Mouse (Mus musculus) bone marrow macrophage, adult 2 months (primary cell): Measurements from ENCODE around the gene Gm20547. TPM values are rescaled to one million over a fixed set of nuclear protein-coding genes. Genes with fewer than 3 reads are reported as not detected.

Source experiments
- H3K27ac ChIP-seq: 2 replicates; pipeline ENCODE4 v1.5.1; 2012; ENCODE audit warnings: low read depth, low read length; ENCODE audit not compliant: insufficient read depth
- H3K4me1 ChIP-seq: 2 replicates; pipeline ENCODE4 v1.6.1; 2012; ENCODE audit warnings: low read length; ENCODE audit not compliant: control insufficient read depth, insufficient read depth
- H3K4me3 ChIP-seq: 2 replicates; pipeline ENCODE4 v1.5.1; 2012; ENCODE audit warnings: mild to moderate bottlenecking, low read length, moderate library complexity; ENCODE audit not compliant: insufficient read depth
- CTCF ChIP-seq: IDR thresholded peaks from 2 replicates; pipeline ENCODE4 v1.5.1; 2012; ENCODE audit warnings: low read depth, mild to moderate bottlenecking, low read length, moderate library complexity
- POLR2A ChIP-seq: IDR thresholded peaks from 2 replicates; pipeline ENCODE4 v1.6.1; 2012; ENCODE audit warnings: mild to moderate bottlenecking, low read depth, low read length, borderline replicate concordance
- polyA plus RNA-seq: library from polyadenylated mRNA; stranded (reverse); fragments of >200 nt; gene quantifications from 2 replicates; pipeline ENCODE4 v1.2.4, GENCODE M21; 2012; ENCODE audit not compliant: missing spikeins, insufficient read depth, insufficient read length

Gene Gm20547
- polyA plus RNA-seq, 1 experiment, result 0.27 TPM

- peak; percentile 70 for TF ChIP-seq CTCF
- no peak for TF ChIP-seq POLR2A
- H3K4me1 ChIP-seq, result peaks cover 17% of the 10 kb centered on the region
- H3K4me3 ChIP-seq, result no peak overlapping the region
- H3K27ac ChIP-seq, result no peak overlapping the region
Observed at GRCm38 (mm10) chr17:34855825-34856224, 26.0 kb downstream of the Gm20547 start.

DNA sequence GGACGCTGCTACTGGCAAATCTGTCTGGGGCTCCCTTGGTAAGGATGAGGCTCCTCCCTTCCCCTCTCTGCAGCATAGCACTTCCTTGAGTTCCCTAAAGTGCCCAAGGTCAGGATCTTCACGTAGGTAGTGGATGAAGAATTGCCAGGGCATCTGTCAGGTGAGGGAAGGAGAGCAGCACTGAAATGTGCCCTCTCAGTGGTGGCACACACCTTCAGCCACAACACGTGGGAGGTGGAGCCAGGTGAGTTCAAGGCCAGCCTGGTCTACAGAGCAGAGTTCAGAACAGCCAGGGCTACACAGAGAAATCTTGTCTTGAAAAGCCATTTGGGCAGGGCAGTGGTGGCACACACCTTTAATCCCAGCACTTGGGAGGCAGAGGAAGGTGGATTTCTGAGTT is 27.1 kb downstream of the Gm20547 start:
- peaks cover 17% of the 10 kb centered on the region for H3K4me1 ChIP-seq
- TF ChIP-seq CTCF (no peak), POLR2A (no peak)
- H3K27ac ChIP-seq, result no peak overlapping the region
- H3K4me3 ChIP-seq, result no peak overlapping the region

- no peak for TF ChIP-seq CTCF
- no peak for TF ChIP-seq POLR2A
- H3K4me3 ChIP-seq, result no peak overlapping the region
- no peak overlapping the region for H3K27ac ChIP-seq
- H3K4me1 ChIP-seq, result peaks cover 18% of the 10 kb centered on the region
Observed at GRCm38 (mm10) chr17:34853511-34853910, 28.3 kb downstream of the Gm20547 start.

- peak overlapping the region; percentile 87 for H3K4me3 ChIP-seq
- H3K4me1 ChIP-seq, result peaks cover 9% of the 10 kb centered on the region
- 0 out of 2 replicates have a peak overlapping the region, but pooled peaks have one; percentile 3 for H3K27ac ChIP-seq
- TF ChIP-seq CTCF (no peak), POLR2A (no peak)
Observed at GRCm38 (mm10) chr17:34850517-34851125, 31.2 kb downstream of the Gm20547 start.

- peak within 1 kb of the TSS; percentile 87 for H3K4me3 ChIP-seq
- peaks cover 9% of the 10 kb centered on the region for H3K4me1 ChIP-seq
- H3K27ac ChIP-seq, result 0 out of 2 replicates have a peak within 1 kb of the TSS, but pooled peaks have one; percentile 3
- TF ChIP-seq POLR2A (no peak), CTCF (no peak)
Observed at GRCm38 (mm10) chr17:34849722-34850516, 31.9 kb downstream of the Gm20547 start, which contains the start of the genes Skiv2l and Nelfe. Gene Skiv2l, minus strand, starts transcription at chr17:34850210. Gene Nelfe, plus strand, starts transcription at chr17:34850391.

GRCm38 (mm10) chr17:34847615-34848014 is 34.2 kb downstream of the Gm20547 start:
- no peak overlapping the region for H3K27ac ChIP-seq
- TF ChIP-seq CTCF (no peak), POLR2A (no peak)
- no peak overlapping the region for H3K4me3 ChIP-seq
- H3K4me1 ChIP-seq, result peaks cover 9% of the 10 kb centered on the region

- Histone ChIP-seq H3K27ac (no peak overlapping the region), H3K4me3 (no peak overlapping the region), H3K4me1 (peaks cover 9% of the 10 kb centered on the region)
- TF ChIP-seq POLR2A (no peak), CTCF (no peak)
Observed at GRCm38 (mm10) chr17:34847192-34847591, 34.6 kb downstream of the Gm20547 start.

GRCm38 (mm10) chr17:34844884-34845283 is 37.0 kb downstream of the Gm20547 start:
- TF ChIP-seq CTCF (no peak), POLR2A (no peak)
- H3K4me1 ChIP-seq, result peaks cover 3% of the 10 kb centered on the region; the same call in 1 of the 2 replicates
- H3K4me3 ChIP-seq, result no peak overlapping the region
- no peak overlapping the region for H3K27ac ChIP-seq

GRCm38 (mm10) chr17:34840736-34841307 is 41.0 kb downstream of the Gm20547 start:
- Histone ChIP-seq H3K27ac (no peak overlapping the region), H3K4me3 (no peak overlapping the region), H3K4me1 (peaks cover 5% of the 10 kb centered on the region)
- no peak for TF ChIP-seq CTCF
- TF ChIP-seq POLR2A, result no peak

GRCm38 (mm10) chr17:34838785-34839184 is 43.1 kb downstream of the Gm20547 start:
- no peak overlapping the region for H3K4me3 ChIP-seq
- TF ChIP-seq POLR2A (no peak), CTCF (no peak)
- no peak overlapping the region for H3K27ac ChIP-seq
- peaks cover 5% of the 10 kb centered on the region for H3K4me1 ChIP-seq
